Mouse (Mus musculus) activated CD4-positive, CD25-positive, alpha-beta regulatory T cell, adult 4 months (primary cell): Measurements from ENCODE around the gene Gimap4. TPM values are rescaled to one million over a fixed set of nuclear protein-coding genes. Genes with fewer than 3 reads are reported as not detected.
"Not testable (repeated sequence)": the region's sequence is repeated elsewhere in the genome, so short reads cannot be mapped to it uniquely, and the experiment has no call there.

Source experiments
- ATAC-seq: one replicate; pipeline ENCODE4 v1.8.0; 2017
- polyA plus RNA-seq, 2 experiments: library from polyadenylated mRNA; unstranded; fragments of 100-300 nt; shearing (Covaris generic); gene quantifications; one replicate each; pipeline ENCODE4 v1.2.1; 2017

The Gimap4 gene
- polyA plus RNA-seq, 2 experiments from 2014 or later = 1,705 to 1,816 TPM

- no peak for ATAC-seq
Observed at GRCm38 (mm10) chr6:48676860-48677415, 7.4 kb upstream of the Gimap4 start.

- no peak for ATAC-seq
Observed at GRCm38 (mm10) chr6:48677492-48678345, 6.6 kb upstream of the Gimap4 start.

DNA sequence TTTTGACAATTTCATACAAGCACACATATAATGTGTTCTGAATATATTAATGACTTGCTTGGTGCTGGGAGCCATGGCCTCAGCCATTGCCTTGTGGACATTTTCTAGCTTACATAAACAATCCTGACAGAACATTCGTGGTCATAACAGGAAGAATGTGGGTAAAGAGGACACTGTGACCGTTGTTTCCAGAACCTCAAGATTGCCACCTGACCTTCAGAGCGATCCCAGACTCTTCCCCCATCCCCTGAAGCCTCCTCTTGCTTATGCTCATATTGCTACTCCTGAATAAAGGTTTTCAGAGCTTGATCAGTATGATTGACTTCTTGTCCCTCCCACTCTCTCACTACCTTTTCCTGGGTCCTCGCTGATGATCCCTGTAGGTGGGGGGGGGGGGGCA is 6.0 kb upstream of the Gimap4 start:
- no peak for ATAC-seq

- ATAC-seq = peak; percentile 25
Observed at GRCm38 (mm10) chr6:48679701-48680100, 4.6 kb upstream of the Gimap4 start.

GRCm38 (mm10) chr6:48680421-48680820 is 3.9 kb upstream of the Gimap4 start:
- ATAC-seq = peak; percentile 48

DNA sequence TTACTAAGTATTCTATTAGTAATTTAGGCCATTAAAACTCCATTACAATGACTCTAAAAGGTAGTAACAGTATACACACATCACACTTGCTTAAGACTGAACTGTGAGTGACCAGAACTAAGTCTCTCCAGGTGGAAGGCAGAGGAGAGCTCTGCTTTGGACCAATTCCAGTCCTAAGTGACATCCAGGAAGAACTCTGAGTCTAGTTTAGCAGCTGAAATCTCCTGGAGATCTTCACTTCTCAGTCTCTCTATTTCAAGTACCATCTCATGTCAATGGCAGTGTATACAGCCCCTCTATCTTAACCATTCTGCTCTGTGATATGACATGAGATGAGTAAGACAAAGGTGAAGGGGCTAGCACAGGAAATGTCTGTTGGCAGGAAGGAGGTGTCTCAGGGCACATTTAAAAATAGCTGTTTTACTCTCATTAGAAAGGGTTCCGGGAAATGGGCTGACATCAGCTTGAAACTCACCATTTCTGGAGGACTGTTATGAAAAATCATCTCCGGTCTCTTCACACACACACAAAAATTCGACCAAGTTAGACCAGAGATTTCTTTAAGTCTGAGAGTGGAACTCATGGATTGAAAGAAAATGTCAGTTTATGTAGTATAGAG is 2.8 kb upstream of the Gimap4 start:
- ATAC-seq = peak; percentile 50

DNA sequence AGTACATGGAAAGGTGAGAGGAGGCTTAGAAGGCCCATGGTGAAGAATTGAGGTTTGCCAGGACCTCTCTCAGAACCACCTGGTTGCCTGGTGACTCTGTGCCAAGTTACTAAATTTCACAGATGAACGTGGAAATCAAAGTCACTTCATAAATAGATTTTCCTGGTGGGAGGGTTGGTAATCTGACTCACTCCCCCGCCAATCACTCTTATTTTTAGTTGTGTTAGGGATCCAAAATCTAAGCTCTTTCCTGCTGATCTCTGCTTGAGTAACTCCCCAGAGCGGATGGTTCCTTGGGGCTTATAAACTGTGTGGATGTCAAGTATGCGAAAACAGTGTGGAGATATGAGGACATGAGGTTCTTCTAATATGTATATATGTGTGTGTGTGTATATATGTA is 2.1 kb upstream of the Gimap4 start:
- no peak for ATAC-seq

- ATAC-seq = not testable (repeated sequence)
Observed at GRCm38 (mm10) chr6:48683263-48683821, 1.0 kb upstream of the Gimap4 start.

DNA sequence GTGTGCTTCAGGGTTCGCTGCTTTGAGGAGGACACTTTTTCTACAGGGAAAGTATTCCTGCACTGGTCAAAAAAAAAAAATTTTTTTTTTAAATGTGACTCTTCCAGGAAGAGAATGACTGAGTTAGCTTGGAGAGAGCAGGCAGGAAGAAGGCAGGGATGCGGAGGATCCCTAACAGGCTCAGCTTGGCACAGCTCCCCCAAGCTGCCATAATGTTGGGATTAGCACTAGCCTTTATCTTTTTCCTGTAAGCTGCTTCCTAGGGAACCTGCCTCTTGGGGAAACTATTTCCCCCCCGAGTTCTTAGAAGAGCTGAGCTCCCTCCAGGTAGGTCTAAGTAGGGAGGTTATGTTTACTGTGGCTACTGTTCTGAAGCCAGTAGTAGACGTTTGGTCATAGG is 457 bp downstream of the Gimap4 start:
- no peak for ATAC-seq

GRCm38 (mm10) chr6:48685251-48685650 is 902 bp downstream of the Gimap4 start:
- no peak for ATAC-seq

GRCm38 (mm10) chr6:48685694-48686665 is 1.6 kb downstream of the Gimap4 start:
- no peak for ATAC-seq

DNA sequence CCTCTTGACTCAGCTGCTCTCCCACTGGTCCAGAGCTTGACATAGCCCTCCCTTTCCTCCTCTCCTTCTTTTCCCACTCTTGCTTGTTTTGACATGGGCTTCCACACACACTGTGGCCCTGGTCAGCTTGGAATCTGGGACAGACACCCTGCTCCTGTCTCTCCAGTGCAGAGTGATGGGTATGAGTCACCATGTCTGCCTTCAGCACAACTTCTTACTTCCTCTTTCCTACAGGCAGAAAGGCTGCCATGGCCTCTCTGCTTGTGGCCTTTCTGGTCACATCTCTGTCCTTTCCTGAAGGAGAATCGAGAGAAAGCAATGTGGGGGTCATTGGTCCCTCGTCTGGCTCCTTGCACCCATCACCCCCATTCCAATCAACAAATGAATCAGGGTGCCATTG is 2.7 kb downstream of the Gimap4 start:
- no peak for ATAC-seq

- ATAC-seq = peak; percentile 57
Observed at GRCm38 (mm10) chr6:48689320-48689719, 5.0 kb downstream of the Gimap4 start.

DNA sequence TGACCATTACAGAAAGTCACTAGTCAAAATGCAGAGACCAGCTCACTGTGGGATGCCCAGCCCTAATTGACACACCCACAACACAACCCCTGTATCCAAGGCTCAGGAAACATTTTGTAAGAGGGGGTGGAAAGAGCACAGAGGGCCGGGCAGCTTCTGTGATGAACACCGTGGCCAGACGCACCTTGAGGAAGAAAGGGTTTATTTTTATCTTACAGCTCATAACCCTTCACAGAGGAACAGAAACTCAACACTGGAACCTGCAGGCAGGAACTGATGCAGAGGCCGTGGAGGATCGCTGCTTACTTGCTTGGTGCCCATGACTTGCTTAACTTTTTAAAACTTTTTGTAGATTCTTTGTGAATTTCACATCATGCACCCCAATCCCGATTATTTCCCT is 8.6 kb downstream of the Gimap4 start:
- ATAC-seq = no peak

- peak; percentile 21 for ATAC-seq
Observed at GRCm38 (mm10) chr6:48696830-48697554, 12.6 kb downstream of the Gimap4 start.

DNA sequence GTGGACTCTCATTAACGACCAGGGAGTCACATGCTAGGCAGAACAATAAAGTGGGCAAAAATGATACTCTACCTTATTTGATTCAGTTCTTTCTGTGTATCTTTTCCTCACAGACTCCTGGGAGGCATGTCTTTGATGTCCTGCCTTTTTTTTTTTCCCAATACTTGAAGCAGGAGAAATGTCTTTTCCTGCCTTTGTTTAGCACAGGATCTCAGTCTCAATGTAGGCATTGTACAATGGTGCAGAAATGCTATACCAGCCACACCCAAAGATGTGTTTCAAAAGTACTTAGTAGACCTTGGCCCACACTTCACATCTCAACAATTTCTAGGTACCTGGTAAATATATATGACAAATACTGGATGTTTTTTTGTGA is 13.2 kb downstream of the Gimap4 start:
- ATAC-seq = no peak

DNA sequence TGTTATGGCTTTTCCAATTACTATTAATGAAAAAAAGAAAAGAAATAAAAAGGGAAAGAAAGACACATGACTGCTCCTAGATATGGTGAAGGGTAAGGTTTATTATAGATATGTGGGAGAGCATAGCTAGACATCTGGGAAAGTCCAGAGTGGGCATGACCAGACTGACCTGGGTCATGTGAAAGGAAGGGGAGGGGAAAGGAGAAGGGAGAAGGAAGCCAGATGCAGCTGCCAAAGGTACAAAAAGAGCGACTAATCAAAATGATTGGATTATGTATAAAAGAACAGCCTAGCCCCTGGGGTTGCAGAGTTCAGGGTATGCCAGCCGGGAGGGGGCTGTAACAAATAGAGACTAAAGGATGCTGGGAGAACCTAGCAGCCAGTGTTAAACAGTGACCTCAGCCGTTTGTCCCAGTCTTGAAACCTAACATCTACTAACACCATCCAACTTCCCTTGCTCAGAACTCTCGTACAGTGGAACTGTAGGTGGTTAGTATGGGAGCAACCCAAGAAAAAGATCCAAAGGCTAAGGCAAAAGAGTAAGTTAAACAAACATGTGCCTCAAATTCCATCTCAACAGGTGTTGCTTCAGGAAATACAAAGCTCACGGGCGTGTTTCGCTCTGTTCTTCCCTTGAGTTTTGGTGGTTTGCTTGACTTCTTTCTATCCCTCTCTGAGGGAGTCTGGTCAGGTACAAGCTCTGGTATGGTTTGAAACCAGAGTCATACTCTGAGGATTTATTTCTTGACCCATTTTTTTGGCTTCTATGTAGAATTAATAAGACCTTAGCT is 13.9 kb downstream of the Gimap4 start:
- no peak for ATAC-seq

GRCm38 (mm10) chr6:48698888-48699287 is 14.5 kb downstream of the Gimap4 start:
- ATAC-seq = no peak

DNA sequence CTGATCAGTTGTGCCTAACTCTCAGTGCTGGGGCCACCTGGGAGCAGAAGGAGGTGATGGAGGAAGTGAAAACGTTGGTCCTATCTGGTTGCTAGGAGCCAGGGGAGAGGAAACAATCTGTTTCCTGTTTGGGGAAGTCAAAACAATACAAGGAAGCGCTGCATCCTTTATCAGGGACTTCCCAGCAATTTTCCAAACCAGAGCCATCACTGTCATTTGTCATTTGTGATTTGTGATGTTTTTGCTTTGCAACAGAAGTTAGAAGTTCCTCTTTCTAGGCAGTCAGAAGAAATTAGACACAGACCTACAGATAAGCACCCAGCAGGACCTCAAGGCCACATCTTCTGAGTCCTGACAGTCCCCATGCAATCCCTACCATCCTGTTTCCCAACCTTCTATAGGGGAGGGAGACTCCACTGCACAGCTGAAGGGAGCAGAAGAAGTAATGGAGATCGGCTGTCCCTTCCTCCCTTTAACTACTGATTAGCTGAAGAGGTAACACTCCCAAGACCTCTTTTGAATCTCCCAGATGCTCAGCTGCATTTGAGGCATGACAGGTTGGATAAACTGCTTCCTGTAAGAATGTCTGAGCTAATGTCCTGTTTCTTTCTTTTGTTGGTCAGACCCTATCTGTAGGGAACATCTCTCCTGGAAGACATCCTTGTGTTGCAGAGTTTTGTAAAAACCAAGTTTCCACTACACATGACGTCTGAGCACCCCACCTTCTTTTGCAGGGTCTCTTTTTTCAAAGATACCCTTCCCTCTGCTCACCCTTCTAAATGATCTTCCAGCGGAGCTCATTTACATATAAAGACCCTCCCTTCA is 16.1 kb downstream of the Gimap4 start:
- peak; percentile 52 for ATAC-seq

GRCm38 (mm10) chr6:48702146-48702545 is 17.8 kb downstream of the Gimap4 start:
- ATAC-seq = no peak
